Mouse (Mus musculus): ENCODE results near the gene Il13. TPM values are rescaled to one million over a fixed set of nuclear protein-coding genes. Genes with fewer than 3 reads are reported as not detected.

The Il13 gene
- total RNA-seq (2021) = not detected

DNA sequence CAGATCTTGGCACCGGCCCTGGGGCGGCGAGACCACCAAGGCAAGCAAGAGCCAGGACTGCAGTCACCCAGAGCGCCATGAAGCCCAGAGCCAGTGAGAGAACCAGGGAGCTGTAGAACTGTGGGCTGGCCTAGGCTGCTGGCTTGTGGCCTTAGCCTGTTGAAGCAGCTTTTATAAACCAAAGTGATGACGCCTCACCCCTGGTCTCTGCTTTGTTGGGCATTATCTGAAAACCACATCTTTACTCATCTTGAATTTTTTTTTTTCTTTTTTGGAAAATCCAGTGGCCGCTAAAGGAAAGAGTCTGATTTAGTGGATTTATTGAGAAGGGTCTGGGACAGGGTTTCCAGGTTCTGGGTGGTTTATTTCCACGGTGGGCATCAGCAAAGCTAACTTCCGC, at the start of gene Il13:
Gene Il13, minus strand, starts transcription at position 147 of the 400 bp plus-strand sequence.
- intact Hi-C loops (cut with DNase I) = no loop called here
- DNase-seq (ENCODE audit: low spot score in 2 of 2) = no peak

GRCm38 (mm10) chr11:53682994-53683530, 48.6 kb upstream of the Il13 start:
- intact Hi-C loops (cut with DNase I) = no loop called here
- DNase-seq (ENCODE audit: low spot score in 2 of 2) = no peak

GRCm38 (mm10) chr11:53682170-53682569, 47.7 kb upstream of the Il13 start:
- intact Hi-C loops (cut with DNase I) = no loop called here
- DNase-seq (ENCODE audit: low spot score in 2 of 2) = no peak

GRCm38 (mm10) chr11:53681686-53682085, 47.2 kb upstream of the Il13 start:
- intact Hi-C loops (cut with DNase I) = no loop called here
- no peak for DNase-seq (ENCODE audit: low spot score in 2 of 2)

DNA sequence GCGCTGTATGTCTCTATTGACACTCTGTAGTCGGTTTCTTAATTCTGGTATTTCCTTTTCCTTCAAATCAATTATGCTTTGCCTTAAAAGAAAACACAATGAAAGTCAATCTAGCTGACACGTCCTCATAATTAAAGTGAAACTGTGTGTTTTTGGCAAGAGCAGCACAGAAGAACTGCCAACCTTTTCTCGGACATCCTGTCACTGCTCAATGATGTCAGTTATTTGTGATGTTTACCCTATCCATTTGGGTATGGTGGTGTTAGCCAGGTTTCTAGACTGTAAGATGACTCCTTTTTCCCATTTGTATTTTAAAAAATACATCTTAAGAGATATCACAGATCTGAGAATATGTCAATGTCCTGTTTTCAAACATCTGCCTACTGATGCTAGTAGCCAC, 45.6 kb upstream of the Il13 start:
- DNase-seq (ENCODE audit: low spot score in 2 of 2) = no peak
- intact Hi-C loops (cut with DNase I) = no loop called here

- intact Hi-C loops (cut with DNase I) = no loop called here
- DNase-seq (ENCODE audit: low spot score in 2 of 2) = no peak
Observed at GRCm38 (mm10) chr11:53671414-53671813, 36.9 kb upstream of the Il13 start.

DNA sequence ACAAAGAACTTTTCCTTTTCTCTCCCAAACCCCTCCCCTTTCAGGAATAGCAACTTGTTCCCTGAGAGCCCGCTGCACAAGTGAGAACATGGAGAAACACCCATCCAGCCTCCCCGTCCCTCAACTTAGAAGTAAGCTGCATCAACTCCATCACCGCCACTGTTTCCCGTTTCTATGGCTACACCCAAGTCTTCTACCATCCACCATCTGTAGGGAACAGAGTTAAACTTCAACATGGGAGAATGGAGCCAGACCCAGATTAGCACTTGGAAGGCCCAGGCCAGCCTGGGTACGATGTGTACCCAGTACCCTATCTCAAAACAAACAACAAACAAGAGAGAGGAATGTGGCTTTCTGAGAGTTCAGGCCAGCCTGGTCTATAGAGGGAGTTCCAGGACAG, 29.6 kb upstream of the Il13 start:
- intact Hi-C loops (cut with DNase I) = no loop called here
- no peak for DNase-seq (ENCODE audit: low spot score in 2 of 2)

- DNase-seq (ENCODE audit: low spot score in 2 of 2) = peak; percentile 36 to 63
- intact Hi-C loops (cut with DNase I) = no loop called here
Observed at GRCm38 (mm10) chr11:53662794-53663674, 28.5 kb upstream of the Il13 start.

DNA sequence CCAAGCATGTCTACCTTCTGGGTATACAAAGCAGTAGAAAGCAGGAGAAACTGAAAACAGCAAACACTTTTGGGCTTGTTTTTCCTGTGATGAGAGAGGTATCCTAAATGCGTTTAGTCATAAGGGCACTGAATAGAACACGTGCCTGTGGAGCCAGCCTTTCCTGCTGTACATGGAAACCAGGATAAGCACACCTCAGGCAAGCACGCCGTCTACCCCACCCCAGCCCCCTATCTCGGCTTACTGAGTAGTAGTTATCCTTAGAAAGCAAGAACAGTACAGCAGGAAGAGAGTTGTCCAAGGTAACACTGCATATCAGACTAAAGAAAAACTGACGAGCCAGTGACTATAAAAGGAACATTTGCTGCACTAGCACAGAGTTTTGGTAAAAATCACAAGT, 23.3 kb upstream of the Il13 start:
- no peak for DNase-seq (ENCODE audit: low spot score in 2 of 2)
- intact Hi-C loops (cut with DNase I) = no loop called here

DNA sequence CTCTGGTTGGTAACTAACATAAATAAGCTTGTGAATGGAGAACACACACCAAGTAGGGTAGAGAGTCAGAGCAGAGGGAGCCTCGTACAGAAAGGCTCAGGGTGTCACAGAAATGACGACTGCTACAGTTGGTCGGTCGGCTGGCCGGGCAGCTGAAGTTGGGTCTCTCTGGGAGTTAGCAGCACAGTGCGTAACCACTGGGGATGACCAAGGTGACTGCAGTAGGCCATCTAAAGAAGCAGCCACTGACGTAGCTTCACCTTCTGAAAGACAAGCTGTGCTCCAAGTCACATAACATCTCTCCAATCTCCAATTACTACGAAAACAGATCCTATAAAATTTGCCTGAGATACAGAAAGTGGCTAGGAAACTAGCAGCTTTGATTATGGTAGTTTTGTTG, 22.9 kb upstream of the Il13 start:
- intact Hi-C loops (cut with DNase I) = no loop called here
- no peak for DNase-seq (ENCODE audit: low spot score in 2 of 2)

DNA sequence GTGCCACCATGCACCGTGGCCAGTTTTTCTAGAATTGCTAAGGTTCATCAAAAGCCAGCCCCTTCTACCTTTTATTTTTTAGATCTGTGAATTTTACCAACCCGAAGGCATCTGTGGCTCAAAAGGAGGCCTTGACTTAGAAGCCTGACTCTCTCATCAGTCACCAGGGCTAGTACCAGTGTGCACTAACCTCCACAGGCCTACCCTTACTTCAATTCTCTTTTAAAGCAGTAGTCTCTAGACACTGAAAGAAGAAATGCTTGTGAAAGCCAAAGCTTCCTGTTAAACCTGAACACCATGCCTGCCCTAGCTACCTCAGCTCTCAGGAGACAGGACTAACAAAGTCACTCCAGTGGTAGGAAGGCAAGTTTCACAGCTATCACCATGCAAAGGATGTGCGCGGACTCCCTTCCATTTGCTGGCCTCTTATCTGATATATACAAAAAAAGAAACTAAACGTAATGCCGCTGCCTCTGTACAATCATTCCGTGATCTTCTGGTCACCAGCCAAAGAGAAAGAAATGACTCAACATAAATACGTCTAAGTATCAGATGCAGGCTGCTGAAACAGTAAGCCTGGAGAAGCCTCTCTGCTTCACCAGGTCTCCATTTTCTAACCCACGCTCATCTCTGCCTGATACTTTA, 22.2 kb upstream of the Il13 start:
- no peak for DNase-seq (ENCODE audit: low spot score in 2 of 2)
- intact Hi-C loops (cut with DNase I) = no loop called here

- no peak for DNase-seq (ENCODE audit: low spot score in 2 of 2)
- intact Hi-C loops (cut with DNase I) = no loop called here
Observed at GRCm38 (mm10) chr11:53655043-53655442, 20.5 kb upstream of the Il13 start.

DNA sequence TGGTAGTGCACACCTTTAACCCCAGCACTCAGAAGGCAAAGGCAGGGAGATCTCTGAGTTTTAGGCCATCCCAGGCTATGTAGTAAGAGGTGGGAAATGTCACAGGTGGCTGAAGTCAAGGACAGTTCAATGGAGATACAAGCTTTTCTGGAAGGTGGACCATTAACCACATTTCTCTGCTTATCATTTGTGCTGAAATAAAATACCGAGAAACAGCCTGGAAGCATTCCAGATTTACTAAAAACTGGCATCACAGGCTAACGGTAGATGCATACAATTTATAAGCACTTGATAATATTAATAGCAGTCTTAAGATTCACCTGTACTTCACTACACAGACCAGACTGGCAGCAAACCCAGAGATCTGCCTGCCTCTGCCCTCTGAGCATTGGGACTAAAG, 17.9 kb upstream of the Il13 start:
- intact Hi-C loops (cut with DNase I) = no loop called here
- DNase-seq (ENCODE audit: low spot score in 2 of 2) = no peak

- intact Hi-C loops (cut with DNase I) = no loop called here
- DNase-seq (ENCODE audit: low spot score in 2 of 2) = no peak
Observed at GRCm38 (mm10) chr11:53651441-53651840, 16.9 kb upstream of the Il13 start.

DNA sequence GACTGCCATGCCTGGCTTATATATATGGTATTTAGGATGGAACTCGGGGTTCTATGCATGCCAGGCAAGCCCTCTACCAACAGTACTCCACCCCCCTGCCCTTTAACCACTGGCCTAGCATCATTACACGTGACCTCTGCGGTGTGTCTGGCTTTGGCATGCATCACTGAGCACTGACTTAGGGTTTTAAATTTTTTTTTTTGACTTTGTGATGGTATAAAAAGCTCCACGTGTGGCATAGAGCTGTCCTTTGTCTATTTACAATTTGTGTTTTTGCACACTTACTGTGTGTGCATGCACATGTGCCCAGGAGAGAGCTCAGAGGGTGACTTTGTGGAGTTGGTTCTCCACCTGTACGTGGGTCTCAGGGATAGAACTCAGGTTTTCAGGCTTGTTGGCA, 9.5 kb upstream of the Il13 start:
- no peak for DNase-seq (ENCODE audit: low spot score in 2 of 2)
- intact Hi-C loops (cut with DNase I) = no loop called here

DNA sequence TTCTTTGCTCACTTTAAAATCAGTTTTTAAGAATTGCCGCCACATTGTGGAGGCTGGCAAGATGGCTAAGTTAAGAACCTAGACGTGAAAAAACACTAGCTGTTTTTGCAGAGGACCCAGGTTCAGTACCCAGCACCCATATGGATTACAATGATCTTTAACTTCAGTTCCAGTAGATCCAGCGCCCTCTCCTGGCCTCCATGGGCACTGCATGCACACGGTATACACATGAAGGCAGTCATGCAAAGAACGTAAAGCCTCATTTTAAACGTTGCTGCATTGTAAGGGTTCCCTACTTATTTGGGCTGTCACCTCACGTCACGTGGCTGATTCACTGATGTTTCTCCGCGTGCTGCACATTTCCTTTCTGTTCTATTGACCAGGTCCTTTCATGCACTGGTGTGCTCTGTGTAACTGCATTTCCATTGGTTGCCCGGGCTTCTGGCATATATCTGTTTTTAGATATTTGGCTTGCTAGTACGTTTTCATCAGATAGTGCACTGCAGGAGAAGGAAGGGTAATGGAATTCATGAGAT, 8.3 kb upstream of the Il13 start:
- no peak for DNase-seq (ENCODE audit: low spot score in 2 of 2)
- intact Hi-C loops (cut with DNase I) = no loop called here

DNA sequence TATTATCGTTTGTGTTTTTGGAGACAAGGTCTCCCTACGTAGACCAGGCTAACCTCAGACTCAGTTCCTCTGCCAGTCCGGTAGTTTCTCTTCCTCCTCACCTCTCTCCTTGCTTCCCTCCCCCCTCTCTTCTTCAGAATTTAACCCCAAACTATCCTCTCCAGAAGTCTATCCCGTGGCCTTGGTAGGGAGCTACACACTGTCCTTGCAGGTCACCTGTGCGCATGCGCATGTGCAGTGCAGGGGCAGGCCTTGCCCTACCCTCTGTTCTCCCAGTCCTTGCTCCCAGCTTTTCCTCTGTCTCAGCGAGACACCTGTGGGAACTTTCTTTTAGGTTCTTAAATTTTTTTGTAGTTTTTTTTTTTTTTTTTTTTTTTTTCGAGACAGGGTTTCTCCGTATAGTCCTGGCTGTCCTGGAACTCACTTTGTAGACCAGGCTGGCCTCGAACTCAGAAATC, 3.3 kb upstream of the Il13 start:
- no peak for DNase-seq (ENCODE audit: low spot score in 2 of 2)
- intact Hi-C loops (cut with DNase I) = no loop called here

DNA sequence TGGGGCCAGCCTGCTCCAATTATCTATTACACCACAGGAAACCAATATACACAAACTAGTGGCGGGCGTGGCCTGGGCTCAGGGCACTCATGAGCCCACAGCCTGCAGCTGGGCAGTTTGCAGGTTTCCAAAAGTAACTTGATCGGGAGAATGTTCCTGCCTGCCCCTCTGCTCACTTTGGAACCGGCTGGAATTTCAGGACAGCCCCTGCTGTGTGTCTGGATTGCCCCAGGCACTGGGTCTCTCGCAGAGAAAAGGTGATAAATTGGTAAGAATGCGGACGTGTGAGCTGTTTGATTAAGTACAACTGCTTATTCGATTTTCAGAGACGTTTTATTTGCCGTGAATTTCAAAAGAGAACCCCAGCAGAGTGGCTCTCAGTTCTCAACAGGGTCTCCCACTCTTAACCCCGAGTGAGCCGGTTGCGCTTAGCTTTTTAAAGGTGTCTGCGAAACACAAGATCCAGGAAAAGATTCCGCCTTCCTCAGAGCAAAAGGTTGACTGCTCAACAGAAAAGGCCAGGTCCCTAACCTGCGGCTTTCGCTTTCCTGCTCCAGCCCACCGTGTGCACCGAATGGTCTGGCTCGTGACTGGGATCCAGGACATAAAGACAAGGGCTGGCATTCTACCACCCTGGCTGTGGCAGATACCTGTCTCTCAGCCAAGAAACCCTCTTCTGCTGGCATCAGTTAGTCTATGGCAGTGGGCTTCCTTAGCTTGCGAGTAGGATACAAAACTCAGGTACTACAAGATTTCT, 2.7 kb upstream of the Il13 start:
- intact Hi-C loops (cut with DNase I) = no loop called here

GRCm38 (mm10) chr11:53636183-53636646, 1.7 kb upstream of the Il13 start:
- intact Hi-C loops (cut with DNase I) = no loop called here

More for the DNA sequence above, 2.7 kb upstream of the Il13 start:
- no peak for DNase-seq (ENCODE audit: low spot score in 2 of 2)

More at GRCm38 (mm10) chr11:53636183-53636646, 1.7 kb upstream of the Il13 start:
- DNase-seq (ENCODE audit: low spot score in 2 of 2) = peak in 1 of 2 experiments; percentile 15
